Comparison of ENCODE assay signal across 21 mouse cellular contexts in genomic region chr8:87237181-87237580, GRCm38 (mm10).
DNase-seq lines count a peak whose midpoint lies in the region; ATAC-seq and TF ChIP-seq lines count a peak whose summit lies in the region.
"Had no signal": no experiment of that assay in that cellular context is flagged by ENCODE, and none has a peak within 500 bp of the region (broad histone marks: within the 10 kb centered on the region; RNA-seq: fewer than 3 reads in every experiment).

No protein-coding gene starts in this region.

- no peak overlapping the region for H3K4me3 ChIP-seq in cerebellum, adult 2 months (replicated peaks; ENCODE audit: insufficient read depth, low read depth, low read length)
- H3K4me3 ChIP-seq in kidney, adult 2 months (ENCODE audit: insufficient read depth, low read depth, low read length): no peak overlapping the region
- no peak overlapping the region for H3K4me3 ChIP-seq in forebrain, embryonic 16.5 days (replicated peaks; ENCODE audit: low read length)
- H3K4me3 ChIP-seq in stomach, postnatal 0 days (ENCODE audit: low read depth, low read length): no peak overlapping the region
- H3K4me3 ChIP-seq: embryonic facial prominence, embryonic 10.5 days; heart, adult 2 months; heart, embryonic 15.5 days; hindbrain, embryonic 15.5 days had no signal

- TF ChIP-seq POLR2A in cerebellum, adult 2 months (IDR thresholded peaks at IDR 0.05; ENCODE audit: borderline replicate concordance, insufficient read depth, low read length): no peak
- no peak for TF ChIP-seq POLR2A in kidney, adult 2 months (IDR thresholded peaks at IDR 0.05; ENCODE audit: low read depth, low read length)
- no peak for TF ChIP-seq POLR2A in brain, embryonic 14.5 days (IDR thresholded peaks at IDR 0.05; ENCODE audit: borderline replicate concordance, extremely low read depth, insufficient read depth, insufficient read length, poor library complexity, severe bottlenecking)

- WGBS in cerebellum, adult 2 months: 51% methylated on average over 7 of the region's 7 CpGs
- 66% methylated on average over 7 of the region's 7 CpGs for WGBS in kidney, adult 2 months
- WGBS in forebrain, embryonic 16.5 days: 12% methylated on average over 7 of the region's 7 CpGs
- WGBS in stomach, postnatal 0 days: 58% methylated on average over 6 of the region's 7 CpGs

- DNase-seq in cerebellum, adult 2 months: peak in 1 of 2 experiments; percentile 29
- no peak for DNase-seq in cerebellum, adult 9-10 months
- peak; percentile 6 for DNase-seq in kidney, adult 2 months
- no peak for DNase-seq in kidney, adult 11 months
- DNase-seq in brain, embryonic 14.5 days (ENCODE audit: low read depth): peak; percentile 87
- DNase-seq in stomach, postnatal 0 days (ENCODE audit: low spot score): no peak
- DNase-seq: adrenal gland, adult 8-10 months; adrenal gland, postnatal 36 days; B cell, adult 2 months; cerebellum, adult 11 months; gastrocnemius, postnatal 14 days; heart, adult 2 months; heart, postnatal 14 days had no signal

- no peaks in the 10 kb centered on the region for H3K9me3 ChIP-seq in forebrain, embryonic 16.5 days (ENCODE audit: control insufficient read depth, low read length)
- H3K9me3 ChIP-seq in stomach, postnatal 0 days (ENCODE audit: control insufficient read depth, low read length): no peaks in the 10 kb centered on the region
- H3K9me3 ChIP-seq: embryonic facial prominence, embryonic 10.5 days; heart, embryonic 15.5 days; hindbrain, embryonic 15.5 days had no signal

- H3K27me3 ChIP-seq in cerebellum, adult 2 months (ENCODE audit: control insufficient read depth, insufficient read depth, low read length): no peaks in the 10 kb centered on the region
- no peaks in the 10 kb centered on the region for H3K27me3 ChIP-seq in kidney, adult 2 months (replicated peaks; ENCODE audit: control insufficient read depth, insufficient read depth, low read length)
- no peaks in the 10 kb centered on the region for H3K27me3 ChIP-seq in forebrain, embryonic 16.5 days (replicated peaks; ENCODE audit: control insufficient read depth, insufficient read depth, low read length)
- no peaks in the 10 kb centered on the region for H3K27me3 ChIP-seq in stomach, postnatal 0 days (ENCODE audit: control insufficient read depth, insufficient read depth, low read length)
- H3K27me3 ChIP-seq: hindbrain, embryonic 15.5 days had no signal

- peak; percentile 29; the same call in 1 of the 2 replicates for ATAC-seq in forebrain, embryonic 16.5 days
- ATAC-seq in stomach, postnatal 0 days (ENCODE audit: low FRiP score, low TSS enrichment): no peak
- ATAC-seq: CD4-positive, CD25-positive, alpha-beta regulatory T cell, adult 4 months; intestine, embryonic 16.5 days had no signal

- no peak for TF ChIP-seq EP300 in stomach, postnatal 0 days (optimal IDR thresholded peaks at IDR 0.05)

- peak overlapping the region; percentile 91 for H3K27ac ChIP-seq in cerebellum, adult 2 months (ENCODE audit: insufficient read depth, low read length)
- no peak overlapping the region for H3K27ac ChIP-seq in kidney, adult 2 months (ENCODE audit: insufficient read depth, low read depth, low read length)
- H3K27ac ChIP-seq in forebrain, embryonic 16.5 days (ENCODE audit: low read length): no peak overlapping the region
- H3K27ac ChIP-seq in stomach, postnatal 0 days (replicated peaks): no peak overlapping the region
- H3K27ac ChIP-seq: embryonic facial prominence, embryonic 10.5 days; heart, adult 2 months; heart, embryonic 15.5 days had no signal

- no peaks in the 10 kb centered on the region for H3K36me3 ChIP-seq in kidney, adult 2 months (ENCODE audit: control insufficient read depth, insufficient read depth, low read length)
- no peaks in the 10 kb centered on the region for H3K36me3 ChIP-seq in forebrain, embryonic 16.5 days (ENCODE audit: control insufficient read depth, insufficient read depth)
- no peaks in the 10 kb centered on the region for H3K36me3 ChIP-seq in stomach, postnatal 0 days (ENCODE audit: control insufficient read depth, insufficient read depth, low read length)
- H3K36me3 ChIP-seq: embryonic facial prominence, embryonic 10.5 days; G1E; heart, embryonic 15.5 days; hindbrain, embryonic 15.5 days had no signal

- no peak overlapping the region for H3K4me2 ChIP-seq in forebrain, embryonic 16.5 days (ENCODE audit: low read length)
- no peak overlapping the region for H3K4me2 ChIP-seq in stomach, postnatal 0 days (replicated peaks; ENCODE audit: low read depth)
- H3K4me2 ChIP-seq: heart, embryonic 11.5 days; heart, embryonic 15.5 days; hindbrain, embryonic 15.5 days had no signal

- peaks cover 46% of the 10 kb centered on the region for H3K4me1 ChIP-seq in cerebellum, adult 2 months (ENCODE audit: control insufficient read depth, insufficient read depth, low read length)
- no peaks in the 10 kb centered on the region for H3K4me1 ChIP-seq in kidney, adult 2 months (ENCODE audit: control insufficient read depth, insufficient read depth, low read length)
- H3K4me1 ChIP-seq in forebrain, embryonic 16.5 days (replicated peaks; ENCODE audit: control insufficient read depth, insufficient read depth, low read length): peaks cover 28% of the 10 kb centered on the region
- no peaks in the 10 kb centered on the region for H3K4me1 ChIP-seq in stomach, postnatal 0 days (replicated peaks; ENCODE audit: control insufficient read depth, insufficient read depth)

- no peak overlapping the region for H3K9ac ChIP-seq in forebrain, embryonic 16.5 days (replicated peaks; ENCODE audit: low read depth, low read length)
- H3K9ac ChIP-seq in stomach, postnatal 0 days (ENCODE audit: low read length): no peak overlapping the region
- H3K9ac ChIP-seq: heart, embryonic 15.5 days; hindbrain, embryonic 15.5 days had no signal

- no peak for TF ChIP-seq CTCF in cerebellum, adult 2 months (IDR thresholded peaks at IDR 0.05; ENCODE audit: borderline replicate concordance, insufficient read depth, low read depth, low read length)
- no peak for TF ChIP-seq CTCF in kidney, adult 2 months (conservative IDR thresholded peaks at IDR 0.05; ENCODE audit: insufficient read depth, insufficient read length, low read depth, low read length)
- TF ChIP-seq CTCF in brain, embryonic 14.5 days (IDR thresholded peaks at IDR 0.05; ENCODE audit: borderline replicate concordance, extremely low read depth, insufficient read depth, insufficient read length): no peak
- TF ChIP-seq CTCF in stomach, postnatal 0 days (IDR thresholded peaks at IDR 0.05; ENCODE audit: low read depth): no peak

Comparison
In these comparisons a context has a peak if more than half of its experiments do, and no peak if none do; other contexts are left out.
1. DNase-seq: peak in kidney, adult 2 months (single experiment) and brain, embryonic 14.5 days (single experiment); none in cerebellum, adult 9-10 months (single experiment), kidney, adult 11 months (single experiment) and stomach, postnatal 0 days (single experiment).